Mouse (Mus musculus): ENCODE measurements at regions not wholly inside any gene's neighbourhood (a gene's known extent, or its start where the extent isn't known, plus 50 kb on each side); places are given as distances from the start of the nearest gene placed in this dataset.
A peak's percentile ranks its signal among the peaks of the same experiment; 100 is the strongest.

DNA sequence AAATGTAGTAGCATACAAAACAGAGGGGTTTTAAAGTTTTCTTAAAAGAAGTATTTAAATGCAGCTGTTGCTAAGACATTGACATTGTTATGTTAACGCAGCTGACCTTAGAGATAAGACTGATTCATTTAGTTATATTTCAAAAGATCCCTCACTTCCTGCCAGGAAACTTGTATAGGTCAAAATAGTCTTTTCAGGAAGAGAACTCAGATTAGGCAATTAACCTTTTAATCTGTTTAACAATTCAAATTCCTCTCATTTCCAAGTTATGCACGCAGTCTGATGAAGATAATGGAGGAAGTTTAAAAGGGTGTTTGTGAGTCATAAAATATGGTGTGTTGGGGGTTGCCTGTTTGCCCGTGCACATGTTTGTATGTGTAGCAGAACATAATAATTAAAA, 448.5 kb downstream of the Tmtc2 start:
- DNase-seq (ENCODE audit: low read depth, low spot score): no peak

DNA sequence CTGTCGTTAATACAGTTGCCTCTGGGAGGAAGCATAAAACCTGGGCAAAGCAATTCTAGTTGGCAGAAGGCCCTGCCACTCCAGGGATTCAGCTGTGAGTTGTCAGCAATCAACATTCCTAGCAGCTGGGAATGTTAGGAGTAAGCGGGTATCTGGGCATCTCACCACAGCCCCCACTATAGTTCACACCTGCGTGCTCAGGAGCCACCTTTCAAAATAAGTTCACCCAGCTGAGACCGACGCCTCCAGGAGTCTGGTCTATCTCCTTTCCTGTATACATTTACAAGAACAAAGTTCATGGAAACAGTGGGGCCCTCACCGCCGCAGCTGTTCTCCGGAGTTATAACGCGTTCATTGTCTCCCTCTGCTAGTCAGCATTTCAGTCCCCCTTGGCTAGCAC, 454.0 kb downstream of the Tmtc2 start:
- no peak for DNase-seq (ENCODE audit: low read depth, low spot score)

DNA sequence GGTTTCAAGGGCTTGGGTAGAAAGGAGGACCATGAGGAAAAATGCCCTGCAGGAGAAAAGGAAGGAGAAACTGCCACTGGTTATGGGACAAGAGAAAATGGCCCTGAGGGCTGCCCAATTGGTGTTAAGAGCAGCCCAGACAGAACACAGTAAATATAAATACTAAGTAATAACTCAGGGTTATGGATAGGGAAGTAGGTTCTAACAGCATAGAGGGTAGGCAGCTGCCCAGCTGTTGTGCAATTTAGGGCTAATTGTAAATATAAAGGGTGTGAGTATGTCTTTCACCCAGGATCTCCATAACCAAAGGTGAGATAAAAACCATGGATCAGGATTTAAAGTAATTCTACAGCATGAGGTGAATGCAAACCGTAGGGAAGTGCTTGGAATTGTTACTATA, 458.1 kb downstream of the Tmtc2 start:
- DNase-seq (ENCODE audit: low read depth, low spot score): no peak

DNA sequence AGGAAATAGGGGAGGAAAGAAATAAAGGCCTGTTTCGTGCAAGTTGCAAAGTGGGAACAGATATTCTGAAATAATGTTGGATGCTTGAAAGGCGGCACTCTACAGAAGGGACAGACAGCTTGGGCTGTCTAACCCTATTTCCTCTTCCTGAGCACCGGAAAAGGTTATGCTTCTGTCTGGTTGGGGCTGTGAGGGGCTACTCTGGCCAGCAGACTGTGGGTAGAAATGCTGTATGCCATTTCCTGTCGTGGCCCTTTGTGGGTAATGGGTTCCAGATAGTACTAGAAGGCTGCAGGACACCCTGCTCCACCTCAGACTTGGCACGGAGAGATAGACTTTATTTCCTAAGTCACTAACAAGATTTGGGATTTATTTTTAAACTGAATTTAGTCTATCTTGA, 459.3 kb downstream of the Tmtc2 start:
- no peak for DNase-seq (ENCODE audit: low read depth, low spot score)

DNA sequence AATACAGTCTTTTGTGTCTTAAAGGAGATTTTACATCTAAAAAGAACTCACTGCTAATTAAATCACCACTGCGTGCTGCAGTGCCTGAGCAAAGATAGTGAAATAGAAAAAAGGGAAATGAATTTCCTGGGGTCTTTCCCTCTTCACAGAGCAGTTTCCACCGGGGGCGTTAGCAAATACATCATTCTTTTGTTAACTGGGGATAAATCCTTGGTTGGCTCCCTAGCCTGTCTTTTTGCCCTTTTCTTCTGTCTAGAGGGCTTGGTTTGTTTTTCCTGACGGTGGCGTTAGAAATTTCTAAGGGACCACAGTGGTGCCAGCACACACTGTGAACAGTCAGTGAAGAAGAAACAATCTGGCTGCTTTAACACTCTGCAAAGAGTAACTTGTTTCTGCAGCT, 464.0 kb downstream of the Tmtc2 start:
- peak; percentile 5 for DNase-seq (ENCODE audit: low read depth, low spot score)

DNA sequence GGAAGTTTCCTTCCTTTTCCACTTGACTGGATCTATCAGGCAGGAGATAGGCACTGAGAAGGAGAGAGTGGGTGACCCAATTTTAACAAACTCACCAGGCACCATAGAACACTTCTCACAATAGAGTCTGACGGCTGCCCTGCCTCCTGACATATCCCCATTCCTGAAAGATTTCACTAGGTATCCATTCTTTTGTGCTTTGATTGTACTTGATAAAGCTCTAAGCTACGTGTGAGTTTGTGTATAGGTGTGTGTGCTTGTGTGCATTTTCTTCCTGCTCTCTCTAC, 477.3 kb downstream of the Tmtc2 start:
- no peak for DNase-seq (ENCODE audit: low read depth, low spot score)

DNA sequence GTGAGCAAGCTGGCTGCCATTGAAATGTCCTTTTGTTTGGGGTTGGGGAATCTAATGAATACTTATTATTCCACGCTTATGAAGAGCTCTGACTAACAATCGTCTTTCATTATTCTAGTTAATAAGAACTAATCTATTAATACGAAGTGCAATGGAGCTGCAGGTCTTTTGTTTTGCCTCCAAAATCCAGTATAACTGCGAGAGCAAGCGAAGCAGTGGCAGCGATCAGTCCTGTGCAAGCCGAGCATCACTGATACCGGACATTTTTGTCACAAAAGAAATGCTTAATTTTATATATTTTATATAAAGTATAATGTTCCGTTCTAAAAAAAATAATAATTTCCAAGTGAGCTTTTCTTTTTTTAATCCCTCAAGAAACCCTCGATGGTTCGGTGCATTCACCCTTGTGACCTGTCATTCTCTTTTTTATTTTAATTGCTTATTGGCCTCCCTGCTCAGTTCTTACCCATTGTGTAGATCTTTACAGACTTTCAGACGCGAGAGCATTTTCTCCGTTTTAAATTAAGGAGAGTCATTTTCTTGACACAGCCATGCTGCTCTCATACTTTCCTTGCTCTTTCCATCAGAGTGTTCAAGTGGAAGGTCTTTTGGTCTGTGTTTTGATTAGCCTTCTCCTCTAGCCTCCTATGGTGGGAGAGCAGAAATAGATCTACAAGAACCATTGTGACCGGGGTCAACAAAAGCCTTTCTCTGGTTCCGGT, 477.8 kb downstream of the Tmtc2 start:
- no peak for DNase-seq (ENCODE audit: low read depth, low spot score)

DNA sequence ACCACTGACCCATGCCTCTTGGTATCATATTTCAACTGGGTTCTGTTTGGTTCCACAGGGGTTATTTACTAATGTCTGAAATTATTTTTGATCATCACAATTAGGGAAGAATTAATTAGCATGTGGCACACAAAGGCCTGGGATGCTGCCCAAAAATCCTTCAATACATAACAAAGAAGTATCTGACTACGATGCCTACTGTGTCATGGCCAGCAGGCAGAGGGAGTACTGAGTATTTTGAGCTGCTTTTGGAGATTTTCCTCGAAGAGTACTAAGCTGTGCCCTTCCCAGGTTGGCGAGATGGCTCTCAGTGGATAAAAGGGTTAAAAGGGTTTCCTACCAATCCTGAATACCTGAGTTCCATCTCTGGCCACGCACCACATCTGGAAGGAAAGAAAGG, 478.5 kb downstream of the Tmtc2 start:
- no peak for DNase-seq (ENCODE audit: low read depth, low spot score)

DNA sequence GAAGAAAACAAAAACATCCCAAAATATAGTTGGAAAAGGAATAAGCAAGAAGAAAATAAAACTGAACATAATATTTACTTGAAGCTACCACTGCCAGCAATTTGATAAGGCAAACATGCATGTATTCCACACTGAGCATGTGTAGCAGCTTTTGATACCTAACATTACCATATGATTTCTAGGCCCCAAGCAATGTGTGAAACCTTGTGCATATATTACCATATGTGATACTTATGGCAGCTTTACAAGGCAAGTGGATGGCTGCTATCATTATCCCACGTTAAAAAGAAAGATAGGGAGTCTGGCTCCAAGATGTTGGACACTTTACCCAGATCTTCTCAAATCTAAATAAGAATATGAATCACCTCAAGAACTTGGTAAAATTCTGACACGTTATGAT, 497.4 kb downstream of the Tmtc2 start:
- no peak for DNase-seq (ENCODE audit: low read depth, low spot score)

DNA sequence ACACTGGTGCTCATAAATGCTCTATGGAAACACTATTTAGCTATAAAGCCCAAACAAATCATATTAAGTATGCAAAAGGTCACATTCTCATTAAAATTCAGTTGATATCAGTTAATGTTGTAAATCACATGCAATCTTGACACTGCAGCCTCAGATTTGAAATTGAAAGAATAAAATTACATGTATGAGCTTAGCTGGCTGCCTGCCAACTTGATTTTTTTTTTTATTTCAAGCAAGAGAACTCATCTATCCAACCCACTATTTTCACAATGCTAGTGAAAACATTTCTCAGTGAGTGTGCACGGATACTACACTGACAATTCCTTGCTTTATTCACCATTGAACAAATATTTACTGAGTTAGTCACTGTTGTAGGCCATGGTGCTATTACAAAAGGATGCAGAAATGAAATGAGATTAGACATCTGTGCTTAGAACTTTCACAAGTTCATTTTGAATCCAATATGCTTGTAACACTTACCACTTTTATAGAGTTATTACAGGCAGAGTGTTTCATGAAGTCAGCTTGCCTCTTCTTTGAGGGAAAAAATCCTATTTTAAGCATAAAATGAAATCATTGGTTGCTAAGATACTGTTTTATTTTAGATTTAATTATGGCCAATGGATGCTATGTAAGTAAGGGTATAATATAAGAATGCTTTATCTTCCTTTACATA, 539.4 kb downstream of the Tmtc2 start:
- no peak for DNase-seq (ENCODE audit: low read depth, low spot score)

DNA sequence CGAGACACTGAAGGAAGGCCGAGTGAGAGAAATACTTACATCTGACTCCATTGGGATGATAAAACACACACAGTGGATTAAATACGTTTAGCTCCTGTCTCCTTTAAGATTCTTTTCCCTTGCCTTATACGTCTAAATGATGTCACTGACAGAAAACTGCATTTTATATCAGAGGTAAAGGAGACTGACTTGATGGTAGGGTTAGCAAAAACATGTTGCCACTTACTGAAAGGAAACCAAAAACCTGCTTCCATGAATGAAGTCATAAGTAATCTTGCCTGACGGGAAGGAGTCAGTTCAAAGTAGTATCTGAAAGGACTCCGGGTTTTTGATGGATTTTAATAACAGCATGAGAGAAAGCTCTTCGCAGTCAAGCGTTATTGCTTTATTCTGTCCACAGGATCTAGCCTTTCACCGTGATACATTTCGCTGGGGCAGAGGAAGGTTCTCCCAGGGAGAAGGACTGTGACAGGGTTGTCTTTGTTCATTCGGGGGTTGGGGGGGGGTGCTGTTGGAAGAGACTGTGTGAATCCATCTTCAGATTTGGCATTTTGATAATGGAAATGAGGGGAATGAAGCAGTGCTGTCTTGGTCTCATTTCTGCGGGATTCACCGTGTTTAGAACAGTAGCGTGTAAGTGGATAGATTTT, 553.7 kb downstream of the Tmtc2 start:
- DNase-seq (ENCODE audit: low read depth, low spot score): no peak

DNA sequence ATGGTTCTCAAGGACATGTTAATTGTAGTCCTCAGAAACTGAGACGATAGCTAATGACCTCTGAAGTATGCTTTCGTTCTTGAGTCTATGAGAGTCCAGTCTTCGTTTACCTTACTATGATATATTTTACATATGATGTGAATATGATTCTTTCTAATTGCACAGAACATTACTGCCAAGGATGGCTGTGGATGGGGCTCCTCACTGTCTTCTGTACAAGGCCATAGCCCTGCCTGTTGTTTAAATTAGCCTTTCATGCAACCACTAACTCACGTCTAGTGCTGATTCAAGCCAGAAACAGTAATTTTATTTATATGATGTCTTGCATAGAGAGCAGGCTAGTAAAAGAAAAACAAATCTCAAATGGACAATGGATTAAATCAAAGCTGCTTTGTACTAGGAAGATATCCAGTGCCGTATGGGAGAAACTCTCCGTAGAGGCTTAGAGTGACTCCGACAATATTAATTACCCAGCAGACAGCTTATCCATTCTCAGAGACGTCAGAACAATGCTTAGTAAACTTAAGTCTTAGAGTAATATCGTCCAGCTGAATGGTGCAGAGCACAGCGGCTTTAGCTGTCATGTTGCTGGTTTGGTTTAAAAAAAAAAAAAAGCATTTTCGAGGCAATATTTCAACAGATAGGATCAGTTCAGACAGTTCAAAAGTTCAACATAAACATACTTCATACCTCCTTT, 554.3 kb downstream of the Tmtc2 start:
- no peak for DNase-seq (ENCODE audit: low read depth, low spot score)

All from R1 (cell line).